Mouse (Mus musculus) layer of hippocampus, adult 9-10 months (tissue): ENCODE measurements at regions not wholly inside any gene's neighbourhood (a gene's known extent, or its start where the extent isn't known, plus 50 kb on each side); places are given as distances from the start of the nearest gene placed in this dataset.

Source experiments
- DNase-seq: peaks from one replicate; pipeline ENCODE4 v3.0.0; 2022; ENCODE audit warnings: low spot score

- DNase-seq, result no peak
Observed at GRCm38 (mm10) chr15:62743879-62744278, 1101.1 kb downstream of the Gsdmc2 start.

DNA sequence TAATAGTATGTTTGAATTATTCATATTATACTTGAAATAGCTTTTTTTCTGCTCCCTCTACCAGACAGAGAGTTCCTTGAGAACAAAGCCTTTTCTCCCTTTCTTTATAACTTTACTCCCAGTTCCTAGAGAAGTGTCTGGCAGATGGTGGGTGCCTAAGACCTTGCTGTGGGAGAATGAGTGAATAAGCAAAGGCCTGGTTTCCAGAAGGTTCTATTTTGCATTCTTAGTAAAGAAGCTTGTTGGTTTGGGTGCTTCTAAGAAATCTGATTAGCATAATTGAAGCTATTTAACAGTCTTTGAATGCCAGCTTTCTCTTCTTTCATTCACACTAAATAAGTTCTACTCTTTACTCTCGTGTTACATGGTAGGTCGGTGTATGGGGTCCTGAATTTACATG lies 1104.2 kb downstream of the Gsdmc2 start:
- no peak for DNase-seq

GRCm38 (mm10) chr15:62735334-62735733 lies 1109.6 kb downstream of the Gsdmc2 start:
- no peak for DNase-seq

- no peak for DNase-seq
Observed at GRCm38 (mm10) chr15:62734900-62735299, 1110.1 kb downstream of the Gsdmc2 start.

DNA sequence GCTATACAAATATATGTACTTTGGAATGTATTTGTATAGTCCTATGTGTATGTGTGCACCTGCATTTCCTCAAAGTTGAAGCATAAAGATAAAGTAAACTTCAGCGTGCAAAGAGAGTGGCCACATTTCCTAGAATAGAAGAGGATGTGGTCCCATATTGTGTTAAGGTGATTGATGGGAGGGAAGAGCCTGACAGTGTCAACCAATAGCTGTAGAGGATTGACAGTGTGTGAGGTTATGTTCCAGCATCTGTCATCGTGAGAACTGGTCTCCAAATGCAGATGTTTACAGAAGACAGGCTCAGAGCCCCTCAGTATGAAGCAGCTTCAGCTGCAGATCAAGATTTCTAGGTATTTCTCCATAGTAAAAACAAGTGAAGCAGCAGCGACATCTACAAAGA lies 1114.5 kb downstream of the Gsdmc2 start:
- DNase-seq, result no peak

- no peak for DNase-seq
Observed at GRCm38 (mm10) chr15:62714265-62714664, 1130.7 kb downstream of the Gsdmc2 start.

- no peak for DNase-seq
Observed at GRCm38 (mm10) chr15:62712543-62713131, 1132.3 kb downstream of the Gsdmc2 start.

GRCm38 (mm10) chr15:62712060-62712542 lies 1132.9 kb downstream of the Gsdmc2 start:
- DNase-seq, result no peak

DNA sequence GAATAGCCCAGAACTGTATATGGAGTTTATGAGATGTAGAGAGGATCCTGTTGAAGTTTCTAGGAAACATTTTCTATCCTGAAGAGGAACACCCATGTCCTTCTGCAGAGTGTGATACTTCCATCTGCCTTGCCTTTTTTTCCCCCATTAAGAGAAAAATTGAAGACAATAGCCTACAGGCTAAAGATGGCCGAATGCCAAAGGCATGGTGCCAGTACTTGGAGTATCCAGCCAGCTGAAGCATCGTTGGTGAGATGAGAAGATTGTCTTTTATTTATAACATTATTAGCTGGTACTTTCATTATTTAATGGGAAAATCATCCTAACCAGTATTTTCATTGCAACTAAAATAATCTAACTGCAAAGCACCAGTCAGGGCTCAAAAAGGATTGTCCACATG lies 1135.4 kb downstream of the Gsdmc2 start:
- DNase-seq, result no peak

- no peak for DNase-seq
Observed at GRCm38 (mm10) chr15:62698559-62698958, 1146.4 kb downstream of the Gsdmc2 start.

GRCm38 (mm10) chr15:62694734-62695133 lies 1150.2 kb downstream of the Gsdmc2 start:
- no peak for DNase-seq

DNA sequence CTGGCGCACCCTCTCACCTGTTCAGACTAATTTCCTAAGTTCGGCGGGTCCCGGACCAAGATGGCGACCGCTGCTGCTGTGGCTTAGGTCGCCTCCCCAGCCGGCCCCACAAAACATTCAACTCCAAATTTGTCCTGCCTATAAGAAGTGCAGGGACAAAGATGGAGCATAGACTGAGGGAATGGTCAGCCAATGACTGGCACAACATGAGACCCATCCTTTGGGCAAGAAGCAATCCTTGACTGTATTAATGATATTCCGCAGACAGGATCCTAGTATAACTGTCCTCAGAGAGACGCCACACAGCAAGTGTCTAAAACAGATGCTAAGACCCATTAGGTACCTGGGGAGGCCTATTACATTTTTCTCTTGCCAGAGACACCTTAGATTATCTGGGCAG lies 1151.3 kb downstream of the Gsdmc2 start:
- no peak for DNase-seq

- DNase-seq, result no peak
Observed at GRCm38 (mm10) chr15:62673410-62673809, 1171.6 kb downstream of the Gsdmc2 start.

DNA sequence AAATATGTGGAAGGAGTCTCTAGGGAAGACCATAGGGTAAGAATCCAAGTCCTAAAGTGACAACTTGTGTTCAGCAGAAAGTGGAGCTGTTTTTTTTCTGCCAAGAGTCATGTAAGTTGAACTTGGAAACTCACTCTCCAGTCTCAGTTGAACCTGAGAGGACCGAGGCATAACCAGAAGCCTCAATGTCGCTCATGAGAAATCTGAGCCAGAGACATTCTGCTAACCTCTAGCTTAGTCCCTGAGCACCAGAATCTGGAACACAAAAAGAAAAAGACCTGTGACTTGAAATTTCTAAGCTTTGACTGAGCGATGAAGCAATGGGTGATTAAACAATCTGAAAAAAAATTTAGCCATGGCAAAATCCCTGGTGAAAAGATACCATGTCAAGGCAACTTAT lies 1175.0 kb downstream of the Gsdmc2 start:
- no peak for DNase-seq

DNA sequence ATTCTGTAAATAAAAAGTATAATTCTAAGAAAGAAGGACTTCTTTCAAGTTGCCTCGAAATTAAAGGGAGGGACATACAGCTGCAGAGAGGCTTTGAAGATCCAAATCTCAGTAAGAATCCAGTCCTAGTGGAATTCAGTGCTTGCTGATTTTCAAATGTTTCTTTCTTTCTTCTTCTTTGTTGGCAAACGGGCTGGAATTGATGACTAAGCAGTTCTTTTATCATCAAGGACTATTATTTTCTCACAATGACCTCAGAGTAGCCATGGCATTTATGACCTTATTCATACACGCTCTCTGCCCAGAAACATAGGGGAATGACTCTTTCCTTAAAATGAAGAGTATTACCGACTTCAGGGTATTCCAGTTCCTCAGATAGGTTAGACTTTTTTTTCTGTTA lies 1185.9 kb downstream of the Gsdmc2 start:
- no peak for DNase-seq

DNA sequence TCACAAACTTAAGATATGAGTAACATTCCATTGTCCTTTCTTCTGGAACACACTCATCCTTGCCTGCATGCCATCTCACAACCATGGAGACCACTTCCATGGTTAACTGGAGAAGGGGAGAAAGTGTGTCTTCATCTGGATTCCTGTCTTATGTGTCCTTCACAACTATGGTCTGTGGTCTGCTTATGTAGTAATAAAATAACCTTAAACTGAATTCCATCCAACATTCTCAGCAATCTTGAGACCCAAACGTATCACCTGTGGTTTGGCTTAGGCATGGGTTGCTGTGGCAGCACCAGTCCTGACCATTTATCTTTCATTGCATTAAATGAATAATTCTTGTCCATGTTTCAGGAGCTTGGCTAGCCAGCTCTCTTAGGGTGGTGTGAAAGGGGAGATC lies 1186.3 kb downstream of the Gsdmc2 start:
- DNase-seq, result no peak

DNA sequence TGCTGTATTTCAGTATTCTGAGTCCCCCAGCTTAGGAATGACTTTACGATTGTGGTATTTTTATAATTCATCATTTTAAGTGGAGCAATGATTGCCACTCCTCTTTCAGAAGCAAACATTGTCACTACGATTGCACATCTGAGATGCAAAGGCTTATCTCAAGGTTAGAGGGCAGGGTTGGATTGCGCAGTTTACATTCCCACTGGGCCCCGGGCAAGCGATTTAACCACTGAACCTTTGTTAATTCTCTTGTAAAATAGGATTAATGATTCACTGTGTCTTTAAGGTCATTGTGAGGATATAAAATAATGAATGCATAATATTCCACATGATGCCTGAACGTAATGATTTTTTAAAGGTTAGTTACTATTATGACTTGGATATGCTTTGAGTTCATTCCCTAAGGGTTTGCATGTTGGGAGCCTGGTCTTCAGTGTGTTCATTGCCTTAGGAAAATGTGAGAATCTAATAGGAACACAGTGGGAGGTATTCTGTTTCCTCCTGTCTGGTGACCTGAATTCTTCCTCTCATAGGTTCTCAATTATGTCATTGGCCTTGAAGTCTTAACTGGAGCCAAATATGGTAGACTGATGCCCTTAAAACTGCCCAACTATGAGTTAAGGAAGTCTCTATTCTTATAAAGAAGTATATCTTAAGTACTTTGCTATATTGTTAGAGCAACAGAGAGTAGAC lies 1198.4 kb downstream of the Gsdmc2 start:
- no peak for DNase-seq

DNA sequence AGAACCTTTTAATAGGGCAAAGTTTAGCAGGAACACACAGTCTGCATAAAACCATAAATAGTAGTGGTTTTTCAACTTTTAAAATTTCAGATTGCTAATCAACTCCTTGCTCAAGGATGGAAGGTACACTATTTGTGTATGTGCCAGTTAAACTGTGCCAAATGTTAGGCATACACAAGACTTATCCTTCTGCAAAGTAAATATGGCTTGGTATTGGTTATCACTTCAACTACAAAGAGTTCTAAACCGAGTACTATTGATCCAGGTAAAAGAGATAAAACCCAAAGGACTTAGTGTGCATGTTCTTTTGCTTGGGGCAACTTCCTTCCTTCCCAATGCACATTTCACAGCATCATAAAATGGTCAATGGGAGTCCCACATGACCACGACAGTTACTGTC lies 1200.2 kb downstream of the Gsdmc2 start:
- no peak for DNase-seq

GRCm38 (mm10) chr15:62644296-62644695 lies 1200.7 kb downstream of the Gsdmc2 start:
- DNase-seq, result no peak

GRCm38 (mm10) chr15:62641051-62641710 lies 1203.8 kb downstream of the Gsdmc2 start:
- DNase-seq, result no peak

GRCm38 (mm10) chr15:62625406-62625805 lies 1219.6 kb downstream of the Gsdmc2 start:
- no peak for DNase-seq

DNA sequence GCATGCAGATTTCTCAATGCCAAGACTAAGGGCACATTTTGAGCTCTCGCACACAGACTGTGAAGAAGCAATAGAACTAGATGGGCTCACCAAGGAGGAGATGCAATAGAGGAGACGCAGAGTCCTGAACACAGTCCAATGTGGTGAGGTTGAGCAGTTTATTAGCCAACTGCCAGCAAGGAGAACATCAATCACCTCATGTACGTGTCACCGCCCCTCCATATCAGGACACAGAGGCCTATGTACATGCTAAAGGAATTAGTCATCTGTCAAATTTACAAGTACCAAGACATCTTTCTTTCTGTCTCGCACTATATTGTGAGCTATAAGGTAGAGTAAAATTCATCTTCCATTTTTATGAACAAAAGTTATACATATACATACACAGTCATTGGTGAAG lies 1228.9 kb downstream of the Gsdmc2 start:
- DNase-seq, result no peak

GRCm38 (mm10) chr15:62596735-62597134 lies 1248.2 kb downstream of the Gsdmc2 start:
- no peak for DNase-seq
